Mouse (Mus musculus) E14TG2a.4 (cell line): ENCODE measurements around the gene Ssh1.

Experiments
- CTCF ChIP-seq: conservative IDR thresholded peaks from 2 replicates; pipeline ENCODE4 v1.5.1; 2014; ENCODE audit warnings: low read length
- NANOG ChIP-seq: IDR thresholded peaks from 2 replicates; pipeline ENCODE4 v1.6.1; 2014; ENCODE audit warnings: borderline replicate concordance, low read length, mixed read lengths
- POU5F1 ChIP-seq: IDR thresholded peaks from 2 replicates; pipeline ENCODE4 v1.6.1; 2014; ENCODE audit warnings: low read length, borderline replicate concordance

- no peak for TF ChIP-seq CTCF
- TF ChIP-seq POU5F1: no peak
- TF ChIP-seq NANOG: no peak
Observed at GRCm38 (mm10) chr5:113964972-113965371, 28.7 kb downstream of the Ssh1 start.
